In the genomic region with DNA sequence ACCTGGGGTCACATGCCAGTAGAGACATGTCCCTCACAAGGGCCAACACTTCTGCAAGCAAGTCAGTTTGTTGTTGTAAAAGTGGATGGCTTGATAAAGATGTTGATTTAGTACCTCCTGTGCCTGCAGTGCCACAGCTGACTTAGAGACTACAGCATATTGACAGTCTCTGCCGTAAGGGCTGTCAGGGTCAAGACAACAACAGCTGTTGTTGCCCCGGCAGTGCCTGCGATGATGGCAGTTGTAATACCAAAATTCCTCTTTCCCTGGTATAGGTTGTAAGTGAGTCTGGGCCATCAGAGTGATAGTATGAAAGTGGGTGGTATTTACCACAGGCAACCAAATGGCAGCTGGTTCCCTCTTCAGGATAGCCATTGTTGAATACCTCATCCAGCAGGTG, we compare ENCODE assay signal across 15 mouse cellular contexts.
"Had no signal": no experiment of that assay in that cellular context is flagged by ENCODE, and none has a peak within 500 bp of the region (broad histone marks: within the 10 kb centered on the region; RNA-seq: fewer than 3 reads in every experiment).

No protein-coding gene starts in this region.

- H3K4me2 ChIP-seq: neural tube, embryonic 15.5 days; stomach, embryonic 15.5 days had no signal

- DNase-seq: retina, postnatal 1 day; right cerebral cortex, adult 18-20 months; right cerebral cortex, postnatal 14 days; right cerebral cortex, postnatal 25 days; right cerebral cortex, postnatal 4 days; spleen, adult 18-20 months; thymus, adult 18-20 months; thymus, adult 2 months; thymus, postnatal 14 days; thymus, postnatal 25 days; thymus, postnatal 36 days; thymus, postnatal 4 days had no signal

- H3K9ac ChIP-seq: neural tube, embryonic 15.5 days; stomach, embryonic 15.5 days had no signal

- H3K27ac ChIP-seq: neural tube, embryonic 15.5 days; stomach, embryonic 15.5 days; stomach, postnatal 0 days had no signal

- H3K4me3 ChIP-seq: neural tube, embryonic 15.5 days; stomach, embryonic 15.5 days had no signal

- H3K9me3 ChIP-seq: neural tube, embryonic 15.5 days; stomach, embryonic 15.5 days had no signal

- H3K4me1 ChIP-seq: stomach, embryonic 15.5 days had no signal

- H3K27me3 ChIP-seq: neural tube, embryonic 15.5 days; stomach, embryonic 15.5 days had no signal

- H3K36me3 ChIP-seq: stomach, embryonic 15.5 days had no signal
